Mouse (Mus musculus) ES-E14 (cell line): ENCODE measurements at regions not wholly inside any gene's neighbourhood (a gene's known extent, or its start where the extent isn't known, plus 50 kb on each side); places are given as distances from the start of the nearest gene placed in this dataset.

Experiments used
- DNase-seq: peaks from one replicate; pipeline ENCODE4 v3.0.0-alpha.2; 2013; ENCODE audit warnings: low read depth, low spot score
- H3K27ac ChIP-seq: 2 replicates; pipeline ENCODE4 v1.5.1; 2012; ENCODE audit warnings: low read depth, mild to moderate bottlenecking, low read length, moderate library complexity, mixed read lengths; ENCODE audit not compliant: poor library complexity, insufficient read depth, severe bottlenecking
- H3K36me3 ChIP-seq: 2 replicates; pipeline ENCODE4 v1.6.1; 2012; ENCODE audit warnings: mild to moderate bottlenecking, low read length, moderate library complexity, mixed read lengths; ENCODE audit not compliant: control insufficient read depth, poor library complexity, insufficient read depth, severe bottlenecking
- H3K4me1 ChIP-seq, 2 experiments: fragments of 150-350 bp in 1 of 2; sonication (generic) in 1 of 2; 2 replicates each; pipeline ENCODE4 v1.6.1; 2012; ENCODE audit warnings: low read length in 2 of 2, mild to moderate bottlenecking in 1 of 2, mixed read lengths in 1 of 2; ENCODE audit not compliant: control insufficient read depth in 2 of 2, insufficient read depth in 2 of 2, poor library complexity in 1 of 2
- H3K4me3 ChIP-seq, 2 experiments: fragments of 150-350 bp in 1 of 2; sonication (generic) in 1 of 2; 2 replicates each; pipeline ENCODE4 v1.5.1; 2012; ENCODE audit warnings: low read length in 2 of 2, low read depth in 1 of 2, mild to moderate bottlenecking in 1 of 2, mixed read lengths in 1 of 2; ENCODE audit not compliant: insufficient read depth in 1 of 2, poor library complexity in 1 of 2, severe bottlenecking in 1 of 2
- H3K9ac ChIP-seq: 2 replicates; pipeline ENCODE4 v1.6.1; 2012; ENCODE audit warnings: low read depth, mild to moderate bottlenecking, low read length, mixed read lengths; ENCODE audit not compliant: poor library complexity, insufficient read depth, severe bottlenecking
- H3K9me3 ChIP-seq: fragments of 150-350 bp; sonication (generic); 2 replicates; pipeline ENCODE4 v1.6.1; 2012; ENCODE audit warnings: low read depth, mild to moderate bottlenecking, low read length; ENCODE audit not compliant: control insufficient read depth, insufficient read depth
- CHD2 ChIP-seq: IDR thresholded peaks from 2 replicates; pipeline ENCODE4 v1.6.1; 2014; ENCODE audit warnings: mild to moderate bottlenecking, low read depth, low read length, inconsistent platforms
- HCFC1 ChIP-seq: IDR thresholded peaks from 2 replicates; pipeline ENCODE4 v1.6.1; 2012; ENCODE audit warnings: low read length, inconsistent platforms, borderline replicate concordance; ENCODE audit not compliant: insufficient read depth
- MAFK ChIP-seq: IDR thresholded peaks from 2 replicates; pipeline ENCODE4 v1.6.1; 2014; ENCODE audit warnings: mild to moderate bottlenecking, low read depth, low read length, inconsistent platforms; ENCODE audit not compliant: insufficient read depth
- ZC3H11A ChIP-seq: IDR thresholded peaks from 2 replicates; pipeline ENCODE4 v1.6.1; 2012; ENCODE audit warnings: low read depth, mild to moderate bottlenecking, inconsistent platforms, low read length, borderline replicate concordance
- ZNF384 ChIP-seq: IDR thresholded peaks from 2 replicates; pipeline ENCODE4 v1.6.1; 2012; ENCODE audit warnings: low read depth, low read length, inconsistent platforms
- in situ Hi-C, 2 experiments: fragments of 600-800 bp; cut with MboI; formaldehyde crosslinking; loops; one replicate each; pipeline ENCODE4 v1.15.1; 2025; ENCODE audit warnings: low sequenced_read_pairs in 2 of 2, inconsistent platforms in 1 of 2; ENCODE audit not compliant: unreplicated experiment in 2 of 2

DNA sequence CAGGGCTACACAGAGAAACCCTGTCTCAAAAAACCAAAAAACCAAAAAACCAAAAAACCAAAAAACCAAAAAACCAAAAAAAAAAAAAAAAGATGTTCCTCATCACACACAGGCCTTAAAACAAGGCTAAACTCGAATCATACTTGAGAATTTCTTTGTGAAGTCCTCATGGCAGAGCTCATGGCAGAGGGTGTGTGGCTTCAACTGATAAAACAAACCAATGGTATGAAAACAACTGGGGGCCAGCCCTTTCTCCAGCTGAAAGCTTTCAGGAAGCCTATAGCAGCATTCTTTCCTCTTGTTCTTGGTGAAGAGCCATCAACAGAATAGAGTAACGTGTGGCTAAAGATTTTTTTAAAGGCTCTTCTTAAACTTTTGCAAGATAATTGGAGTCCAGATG is 369.8 kb upstream of the Adgrl2 start:
- no peak overlapping the region for H3K9ac ChIP-seq
- DNase-seq, result no peak
- no peaks in the 10 kb centered on the region for H3K9me3 ChIP-seq
- in situ Hi-C loops, result no loop called here
- TF ChIP-seq CHD2 (no peak), HCFC1 (no peak), ZNF384 (no peak), ZC3H11A (no peak), MAFK (no peak)
- no peak overlapping the region for H3K27ac ChIP-seq
- peaks cover 0 to 7% of the 10 kb centered on the region in 2 experiments; a peak in 1 of 4 replicates for H3K4me1 ChIP-seq
- no peaks in the 10 kb centered on the region for H3K36me3 ChIP-seq
- no peak overlapping the region for H3K4me3 ChIP-seq

DNA sequence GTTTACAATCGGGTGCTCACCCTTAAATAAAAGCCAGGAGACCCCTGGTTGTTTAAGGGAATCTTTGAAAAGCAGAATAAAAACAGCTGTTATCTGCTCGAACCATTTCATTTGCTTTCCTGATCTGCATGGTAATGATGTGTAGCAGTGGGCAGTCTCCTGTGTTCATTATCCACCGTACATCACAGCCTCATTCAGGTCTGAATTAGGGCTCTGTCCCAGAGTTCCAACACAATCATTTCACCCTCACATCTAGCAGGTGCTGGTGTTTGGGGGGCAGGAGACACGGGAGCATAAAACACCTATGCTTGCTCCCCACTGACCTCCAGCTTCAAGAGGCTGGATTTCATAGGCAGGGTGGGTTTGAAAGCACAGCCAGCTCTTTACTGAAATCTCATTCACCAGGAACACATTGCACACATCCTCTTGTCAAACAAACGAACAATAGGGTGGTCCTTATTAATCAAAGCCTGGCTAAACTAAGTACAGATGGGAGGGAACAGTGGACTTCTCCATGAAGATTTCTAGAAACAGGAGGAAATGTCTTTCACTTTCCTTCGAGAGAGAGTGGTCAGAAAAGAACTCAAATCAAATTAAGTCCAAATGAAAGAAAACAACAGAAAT is 368.3 kb upstream of the Adgrl2 start:
- H3K4me3 ChIP-seq, result no peak overlapping the region
- no peak for DNase-seq
- H3K36me3 ChIP-seq, result no peaks in the 10 kb centered on the region
- in situ Hi-C loops, result no loop called here
- H3K9me3 ChIP-seq, result no peaks in the 10 kb centered on the region
- H3K27ac ChIP-seq, result no peak overlapping the region
- H3K9ac ChIP-seq, result no peak overlapping the region
- no peak for TF ChIP-seq MAFK
- no peak for TF ChIP-seq CHD2
- no peak for TF ChIP-seq ZNF384
- no peak for TF ChIP-seq HCFC1
- no peak for TF ChIP-seq ZC3H11A
- peaks cover 0 to 7% of the 10 kb centered on the region in 2 experiments; a peak in 1 of 4 replicates for H3K4me1 ChIP-seq

GRCm38 (mm10) chr3:149357903-149358569 is 367.7 kb upstream of the Adgrl2 start:
- Histone ChIP-seq H3K36me3 (no peaks in the 10 kb centered on the region), H3K9ac (no peak overlapping the region), H3K4me1 (peaks cover 0 to 7% of the 10 kb centered on the region in 2 experiments; a peak in 1 of 4 replicates), H3K9me3 (no peaks in the 10 kb centered on the region), H3K27ac (no peak overlapping the region), H3K4me3 (no peak overlapping the region)
- no peak for DNase-seq
- TF ChIP-seq ZNF384 (no peak), CHD2 (0 out of 2 replicates have a peak, but pooled peaks have one; percentile 27)
- in situ Hi-C loops, result no loop called here

- H3K4me1 ChIP-seq, result peaks cover 0 to 7% of the 10 kb centered on the region in 2 experiments; a peak in 1 of 4 replicates
- no peak for DNase-seq
- H3K9me3 ChIP-seq, result no peaks in the 10 kb centered on the region
- TF ChIP-seq ZNF384, result no peak
- TF ChIP-seq ZC3H11A, result no peak
- no peak for TF ChIP-seq HCFC1
- TF ChIP-seq CHD2, result no peak
- no peak for TF ChIP-seq MAFK
- no peak overlapping the region for H3K9ac ChIP-seq
- H3K4me3 ChIP-seq, result no peak overlapping the region
- no peaks in the 10 kb centered on the region for H3K36me3 ChIP-seq
- in situ Hi-C loops, result no loop called here
- H3K27ac ChIP-seq, result no peak overlapping the region
Observed at GRCm38 (mm10) chr3:149357121-149357520, 366.8 kb upstream of the Adgrl2 start.

DNA sequence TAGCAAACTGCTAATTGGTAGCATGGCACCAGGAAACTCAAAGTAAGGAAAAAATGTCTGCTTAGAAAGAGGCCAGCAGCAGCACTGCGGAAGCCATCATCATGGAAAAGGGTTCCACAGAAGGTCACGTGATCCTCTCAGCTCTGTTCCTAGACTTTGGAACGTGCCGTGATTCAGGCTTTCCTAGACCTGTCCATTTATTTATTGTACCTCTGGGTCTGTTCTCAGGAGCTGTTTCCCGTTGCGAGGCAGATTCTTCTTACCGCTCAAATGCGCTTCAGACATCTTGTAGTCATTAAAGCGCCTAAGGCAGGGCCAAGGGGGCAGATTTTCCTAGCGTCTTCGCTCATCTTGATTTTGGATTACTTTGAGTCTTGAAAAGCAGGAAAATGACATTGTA is 365.0 kb upstream of the Adgrl2 start:
- in situ Hi-C loops, result no loop called here
- Histone ChIP-seq H3K9ac (no peak overlapping the region), H3K27ac (no peak overlapping the region), H3K36me3 (no peaks in the 10 kb centered on the region), H3K4me1 (peaks cover 0 to 7% of the 10 kb centered on the region in 2 experiments; a peak in 1 of 4 replicates), H3K9me3 (no peaks in the 10 kb centered on the region), H3K4me3 (no peak overlapping the region)
- DNase-seq, result no peak
- TF ChIP-seq HCFC1 (no peak), MAFK (no peak)
